Mouse (Mus musculus) thymus, adult 2 months (tissue): ENCODE results near the gene Clock.

Experiments
- CTCF ChIP-seq: fragments of 200-500 bp; IDR thresholded peaks from 2 replicates; pipeline ENCODE4 v1.5.1; 2012; ENCODE audit warnings: mild to moderate bottlenecking, control low read depth, low read length, moderate library complexity, borderline replicate concordance; ENCODE audit not compliant: control insufficient read depth, poor library complexity, insufficient read depth; ENCODE audit errors: extremely low read depth
- POLR2A ChIP-seq: fragments of 200-500 bp; IDR thresholded peaks from 2 replicates; pipeline ENCODE4 v1.6.1; 2012; ENCODE audit warnings: mild to moderate bottlenecking, low read length, control low read depth, moderate library complexity; ENCODE audit not compliant: control insufficient read depth, poor library complexity, insufficient read depth; ENCODE audit errors: extremely low read depth

DNA sequence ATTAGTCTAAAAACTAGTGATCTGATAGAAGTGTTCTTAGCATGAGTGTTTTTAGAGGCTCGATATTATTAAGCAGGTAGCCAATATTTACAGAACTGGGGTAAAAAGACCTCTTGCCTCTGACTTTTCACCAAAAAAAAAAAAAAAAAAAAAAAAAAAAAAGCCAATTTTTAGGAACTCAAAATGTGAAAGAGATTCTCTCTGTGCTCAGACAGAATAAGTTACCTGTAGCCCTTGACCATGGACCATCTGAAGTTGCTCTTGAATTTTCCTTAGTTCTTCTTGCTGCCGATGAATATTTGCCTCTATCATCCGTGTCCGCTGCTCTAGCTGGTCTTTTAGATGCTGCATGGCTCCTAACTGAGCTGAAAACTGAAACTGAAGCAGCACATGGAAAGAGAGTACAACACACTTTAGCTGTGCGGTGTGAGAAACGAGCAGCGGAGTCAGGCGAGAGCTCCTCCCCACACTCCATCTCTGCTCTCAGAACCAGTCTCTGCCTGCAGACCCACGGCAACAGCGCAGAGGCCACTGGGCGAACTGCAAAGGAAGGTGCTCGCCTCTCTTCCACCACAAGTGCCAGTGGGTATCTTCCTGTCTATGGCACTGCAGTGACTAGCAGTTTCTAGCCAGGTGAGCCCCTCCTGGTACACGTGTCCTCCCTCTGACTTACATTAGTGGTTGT lies 73.3 kb downstream of the Clock start:
- TF ChIP-seq POLR2A (no peak), CTCF (no peak)
